Mouse (Mus musculus) forebrain, embryonic 10.5 days (tissue): Measurements from ENCODE around the gene Dmbt1. TPM values are rescaled to one million over a fixed set of nuclear protein-coding genes. Genes with fewer than 3 reads are reported as not detected.
"Not testable (repeated sequence)": the region's sequence is repeated elsewhere in the genome, so short reads cannot be mapped to it uniquely, and the experiment has no call there.

Source experiments
- DNase-seq: peaks from one replicate; pipeline ENCODE4 v3.0.0-alpha.2; 2017; ENCODE audit warnings: low spot score; ENCODE audit errors: extremely low spot score
- H3K27ac ChIP-seq: fragments of 300-500 bp; sonication (generic); 2 replicates; pipeline ENCODE4 v1.5.1; 2016; ENCODE audit warnings: mild to moderate bottlenecking
- H3K27me3 ChIP-seq: fragments of 300-500 bp; sonication (generic); 2 replicates; pipeline ENCODE4 v1.6.1; 2016; ENCODE audit warnings: mild to moderate bottlenecking; ENCODE audit not compliant: poor library complexity, severe bottlenecking
- H3K36me3 ChIP-seq: fragments of 300-500 bp; sonication (generic); replicated peaks from 2 replicates; pipeline ENCODE4 v1.6.1; 2016; ENCODE audit warnings: mild to moderate bottlenecking, moderate library complexity
- H3K4me1 ChIP-seq: fragments of 300-500 bp; sonication (generic); 2 replicates; pipeline ENCODE4 v1.6.1; 2016
- H3K4me3 ChIP-seq: fragments of 300-500 bp; sonication (generic); 2 replicates; pipeline ENCODE4 v1.5.1; 2016; ENCODE audit warnings: mild to moderate bottlenecking, moderate library complexity
- H3K9me3 ChIP-seq: fragments of 300-500 bp; sonication (generic); 2 replicates; pipeline ENCODE4 v1.6.1; 2016; ENCODE audit warnings: mild to moderate bottlenecking, moderate library complexity
- WGBS: fragments of 180-500 bp; shearing (Covaris S2); methylation state at CpG from one replicate; pipeline ENCODE4 v1.1.7; 2016; 5-methylcytosine and 5-hydroxymethylcytosine counted together
- polyA plus RNA-seq: library from polyadenylated mRNA; unstranded; fragments of >200 nt; fragmentation: Nextera tagmentation; extraction: Ambion mirVana; gene quantifications from 2 replicates; pipeline ENCODE4 v1.2.1, GENCODE M21; 2016

Dmbt1 gene
- polyA plus RNA-seq, 1 experiment from 2014 or later = not detected

- WGBS = 91% methylated on average over 5 of the region's 5 CpGs
- Histone ChIP-seq H3K27me3 (no peaks in the 10 kb centered on the region), H3K9me3 (peaks cover 23% of the 10 kb centered on the region; the same call in 1 of the 2 replicates), H3K27ac (no peak overlapping the region), H3K4me3 (no peak overlapping the region), H3K4me1 (no peaks in the 10 kb centered on the region), H3K36me3 (no peaks in the 10 kb centered on the region)
- no peak for DNase-seq
Observed at GRCm38 (mm10) chr7:131009178-131009577, 22.7 kb upstream of the Dmbt1 start.

- H3K9me3 ChIP-seq = peaks cover 10% of the 10 kb centered on the region
- no peaks in the 10 kb centered on the region for H3K36me3 ChIP-seq
- no peak for DNase-seq
- H3K27me3 ChIP-seq = no peaks in the 10 kb centered on the region
- H3K4me3 ChIP-seq = no peak overlapping the region
- 98% methylated on average over 1 of the region's 1 CpGs for WGBS
- H3K27ac ChIP-seq = no peak overlapping the region
- H3K4me1 ChIP-seq = no peaks in the 10 kb centered on the region
Observed at GRCm38 (mm10) chr7:131011901-131012300, 20.0 kb upstream of the Dmbt1 start.

GRCm38 (mm10) chr7:131019181-131019580 lies 12.7 kb upstream of the Dmbt1 start:
- no peak overlapping the region for H3K27ac ChIP-seq
- peaks cover 6% of the 10 kb centered on the region for H3K9me3 ChIP-seq
- WGBS = 88% methylated on average over 2 of the region's 2 CpGs
- peaks cover 5% of the 10 kb centered on the region; the same call in 1 of the 2 replicates for H3K27me3 ChIP-seq
- H3K36me3 ChIP-seq = no peaks in the 10 kb centered on the region
- no peak overlapping the region for H3K4me3 ChIP-seq
- DNase-seq = no peak
- H3K4me1 ChIP-seq = no peaks in the 10 kb centered on the region

GRCm38 (mm10) chr7:131024807-131025206 lies 7.0 kb upstream of the Dmbt1 start:
- H3K4me1 ChIP-seq = peaks cover 11% of the 10 kb centered on the region

GRCm38 (mm10) chr7:131027557-131027956 lies 4.3 kb upstream of the Dmbt1 start:
- WGBS = 77% methylated on average over 1 of the region's 1 CpGs
- Histone ChIP-seq H3K27ac (no peak overlapping the region), H3K4me1 (peaks cover 11% of the 10 kb centered on the region), H3K27me3 (peaks cover 38% of the 10 kb centered on the region), H3K36me3 (no peaks in the 10 kb centered on the region), H3K9me3 (no peaks in the 10 kb centered on the region), H3K4me3 (no peak overlapping the region)
- DNase-seq = no peak

More at GRCm38 (mm10) chr7:131024807-131025206, 7.0 kb upstream of the Dmbt1 start:
- H3K4me3 ChIP-seq = no peak overlapping the region
- no peak overlapping the region for H3K27ac ChIP-seq
- DNase-seq = no peak
- H3K36me3 ChIP-seq = no peaks in the 10 kb centered on the region
- no peaks in the 10 kb centered on the region for H3K9me3 ChIP-seq
- peaks cover 38% of the 10 kb centered on the region for H3K27me3 ChIP-seq
- WGBS = 83% methylated on average over 1 of the region's 1 CpGs

- Histone ChIP-seq H3K4me3 (no peak overlapping the region), H3K27me3 (no peaks in the 10 kb centered on the region), H3K36me3 (no peaks in the 10 kb centered on the region), H3K27ac (no peak overlapping the region), H3K4me1 (peaks cover 8% of the 10 kb centered on the region), H3K9me3 (no peaks in the 10 kb centered on the region)
- 85% methylated on average over 3 of the region's 3 CpGs for WGBS
- no peak for DNase-seq
Observed at GRCm38 (mm10) chr7:131036396-131036795, 4.5 kb downstream of the Dmbt1 start.

- H3K4me1 ChIP-seq = peaks cover 8% of the 10 kb centered on the region
- no peaks in the 10 kb centered on the region for H3K27me3 ChIP-seq
- no peak overlapping the region for H3K27ac ChIP-seq
- DNase-seq = no peak
- H3K9me3 ChIP-seq = no peaks in the 10 kb centered on the region
- WGBS = 87% methylated on average over 2 of the region's 2 CpGs
- no peaks in the 10 kb centered on the region for H3K36me3 ChIP-seq
- H3K4me3 ChIP-seq = no peak overlapping the region
Observed at GRCm38 (mm10) chr7:131037083-131037482, 5.2 kb downstream of the Dmbt1 start.

GRCm38 (mm10) chr7:131040760-131041159 lies 8.9 kb downstream of the Dmbt1 start:
- not testable (repeated sequence) for H3K36me3 ChIP-seq, H3K27me3 ChIP-seq, DNase-seq, H3K4me3 ChIP-seq, H3K9me3 ChIP-seq, H3K4me1 ChIP-seq, H3K27ac ChIP-seq
- 79% methylated on average over 8 of the region's 8 CpGs for WGBS

- WGBS = 52% methylated on average over 1 of the region's 1 CpGs
- no peak for DNase-seq
Observed at GRCm38 (mm10) chr7:131042657-131043056, 10.8 kb downstream of the Dmbt1 start.

GRCm38 (mm10) chr7:131045258-131045835 lies 13.5 kb downstream of the Dmbt1 start:
- not testable (repeated sequence) for H3K36me3 ChIP-seq, H3K4me3 ChIP-seq, H3K27ac ChIP-seq, H3K9me3 ChIP-seq, H3K27me3 ChIP-seq, H3K4me1 ChIP-seq, DNase-seq
- 29% methylated on average over 3 of the region's 3 CpGs for WGBS

More at GRCm38 (mm10) chr7:131042657-131043056, 10.8 kb downstream of the Dmbt1 start:
- H3K4me3 ChIP-seq = no peak overlapping the region
- no peaks in the 10 kb centered on the region for H3K4me1 ChIP-seq
- H3K9me3 ChIP-seq = no peaks in the 10 kb centered on the region
- H3K36me3 ChIP-seq = no peaks in the 10 kb centered on the region
- no peaks in the 10 kb centered on the region for H3K27me3 ChIP-seq
- H3K27ac ChIP-seq = no peak overlapping the region

GRCm38 (mm10) chr7:131049829-131050228 lies 18.0 kb downstream of the Dmbt1 start:
- not testable (repeated sequence) for DNase-seq, H3K27ac ChIP-seq, H3K36me3 ChIP-seq, H3K4me3 ChIP-seq, H3K9me3 ChIP-seq, H3K27me3 ChIP-seq, H3K4me1 ChIP-seq
- WGBS = 88% methylated on average over 8 of the region's 8 CpGs

- DNase-seq = peak; percentile 16
- Histone ChIP-seq H3K4me3 (no peak overlapping the region), H3K36me3 (no peaks in the 10 kb centered on the region), H3K27ac (no peak overlapping the region), H3K9me3 (no peaks in the 10 kb centered on the region), H3K27me3 (no peaks in the 10 kb centered on the region), H3K4me1 (no peaks in the 10 kb centered on the region)
Observed at GRCm38 (mm10) chr7:131054808-131055370, 23.0 kb downstream of the Dmbt1 start.

- not testable (repeated sequence) for H3K9me3 ChIP-seq, H3K4me3 ChIP-seq, H3K27ac ChIP-seq, H3K36me3 ChIP-seq, DNase-seq, H3K27me3 ChIP-seq, H3K4me1 ChIP-seq
- WGBS = 83% methylated on average over 9 of the region's 9 CpGs
Observed at GRCm38 (mm10) chr7:131057918-131058317, 26.1 kb downstream of the Dmbt1 start.
